Mouse (Mus musculus) E14TG2a.4 (cell line): Measurements from ENCODE around the gene Mat2b.
"Not testable (repeated sequence)": the region's sequence is repeated elsewhere in the genome, so short reads cannot be mapped to it uniquely, and the experiment has no call there.

Experiments
- H3K27me3 ChIP-seq: 2 replicates; pipeline ENCODE4 v1.6.1; 2014; ENCODE audit warnings: low read length, control low read depth; ENCODE audit not compliant: insufficient read depth
- H3K36me3 ChIP-seq: 2 replicates; pipeline ENCODE4 v1.6.1; 2014; ENCODE audit warnings: low read length, control low read depth; ENCODE audit not compliant: insufficient read depth
- H3K4me1 ChIP-seq: replicated peaks from 2 replicates; pipeline ENCODE4 v1.6.1; 2014; ENCODE audit warnings: low read depth, low read length, control low read depth
- H3K4me3 ChIP-seq: replicated peaks from 2 replicates; pipeline ENCODE4 v1.5.1; 2014; ENCODE audit warnings: mild to moderate bottlenecking, low read length
- H3K9me3 ChIP-seq: 2 replicates; pipeline ENCODE4 v1.6.1; 2014; ENCODE audit warnings: low read length, control low read depth
- CTCF ChIP-seq: conservative IDR thresholded peaks from 2 replicates; pipeline ENCODE4 v1.5.1; 2014; ENCODE audit warnings: low read length
- NANOG ChIP-seq: IDR thresholded peaks from 2 replicates; pipeline ENCODE4 v1.6.1; 2014; ENCODE audit warnings: borderline replicate concordance, low read length, mixed read lengths
- POU5F1 ChIP-seq: IDR thresholded peaks from 2 replicates; pipeline ENCODE4 v1.6.1; 2014; ENCODE audit warnings: low read length, borderline replicate concordance

Mat2b gene

GRCm38 (mm10) chr11:40715524-40715923 is 20.5 kb upstream of the Mat2b start:
- H3K4me1 ChIP-seq = peaks cover 7% of the 10 kb centered on the region; the same call in 1 of the 2 replicates
- no peak overlapping the region for H3K4me3 ChIP-seq
- TF ChIP-seq CTCF = peak; percentile 49
- no peak for TF ChIP-seq POU5F1
- peaks cover 98% of the 10 kb centered on the region for H3K36me3 ChIP-seq
- H3K27me3 ChIP-seq = no peaks in the 10 kb centered on the region
- H3K9me3 ChIP-seq = no peaks in the 10 kb centered on the region

- Histone ChIP-seq H3K9me3 (no peaks in the 10 kb centered on the region), H3K27me3 (no peaks in the 10 kb centered on the region), H3K36me3 (peaks cover 98% of the 10 kb centered on the region), H3K4me1 (peaks cover 7% of the 10 kb centered on the region; the same call in 1 of the 2 replicates), H3K4me3 (no peak overlapping the region)
- TF ChIP-seq POU5F1 = no peak
- no peak for TF ChIP-seq NANOG
- no peak for TF ChIP-seq CTCF
These were observed 18.9 kb upstream of the Mat2b start for GRCm38 (mm10) chr11:40713858-40714257.

- H3K9me3 ChIP-seq = not testable (repeated sequence)
- H3K36me3 ChIP-seq = peaks cover 97% of the 10 kb centered on the region
These were observed 14.9 kb upstream of the Mat2b start for GRCm38 (mm10) chr11:40709899-40710298.

GRCm38 (mm10) chr11:40694311-40695087 is 504 bp downstream of the Mat2b start:
- Histone ChIP-seq H3K4me1 (peaks cover 30% of the 10 kb centered on the region), H3K4me3 (peak overlapping the region; percentile 93), H3K36me3 (peaks cover 20% of the 10 kb centered on the region), H3K27me3 (no peaks in the 10 kb centered on the region), H3K9me3 (peaks cover 9% of the 10 kb centered on the region)
- TF ChIP-seq POU5F1 (0 out of 2 replicates have a peak, but pooled peaks have one; percentile 37), CTCF (no peak), NANOG (no peak)

More at GRCm38 (mm10) chr11:40709899-40710298, 14.9 kb upstream of the Mat2b start:
- not testable (repeated sequence) for H3K27me3 ChIP-seq, H3K4me1 ChIP-seq, H3K4me3 ChIP-seq

- H3K4me3 ChIP-seq = peak overlapping the region; percentile 93
- no peaks in the 10 kb centered on the region for H3K9me3 ChIP-seq
- H3K36me3 ChIP-seq = peaks cover 22% of the 10 kb centered on the region
- TF ChIP-seq NANOG = no peak
- no peak for TF ChIP-seq CTCF
- TF ChIP-seq POU5F1 = no peak
- H3K27me3 ChIP-seq = no peaks in the 10 kb centered on the region
- peaks cover 38% of the 10 kb centered on the region for H3K4me1 ChIP-seq
These were observed 1.5 kb downstream of the Mat2b start for GRCm38 (mm10) chr11:40693366-40693951.

GRCm38 (mm10) chr11:40692511-40693365 is 2.3 kb downstream of the Mat2b start:
- Histone ChIP-seq H3K36me3 (peaks cover 25% of the 10 kb centered on the region), H3K9me3 (no peaks in the 10 kb centered on the region), H3K4me3 (peak overlapping the region; percentile 93), H3K4me1 (peaks cover 41% of the 10 kb centered on the region), H3K27me3 (no peaks in the 10 kb centered on the region)
- TF ChIP-seq POU5F1 (no peak), CTCF (no peak), NANOG (no peak)

GRCm38 (mm10) chr11:40692101-40692509 is 2.9 kb downstream of the Mat2b start:
- Histone ChIP-seq H3K9me3 (no peaks in the 10 kb centered on the region), H3K4me3 (peak overlapping the region; percentile 93), H3K4me1 (peaks cover 46% of the 10 kb centered on the region), H3K36me3 (peaks cover 31% of the 10 kb centered on the region), H3K27me3 (no peaks in the 10 kb centered on the region)
- no peak for TF ChIP-seq POU5F1
- no peak for TF ChIP-seq NANOG
- TF ChIP-seq CTCF = no peak

GRCm38 (mm10) chr11:40690444-40691127 is 4.4 kb downstream of the Mat2b start:
- no peak for TF ChIP-seq CTCF
- TF ChIP-seq NANOG = no peak
- no peak for TF ChIP-seq POU5F1
- H3K4me3 ChIP-seq = peak overlapping the region; percentile 93

More at GRCm38 (mm10) chr11:40690444-40691127, 4.4 kb downstream of the Mat2b start:
- Histone ChIP-seq H3K4me1 (peaks cover 60% of the 10 kb centered on the region), H3K9me3 (no peaks in the 10 kb centered on the region), H3K36me3 (peaks cover 46% of the 10 kb centered on the region), H3K27me3 (no peaks in the 10 kb centered on the region)
